Mouse (Mus musculus) intestine, embryonic 15.5 days (tissue): ENCODE measurements at regions not wholly inside any gene's neighbourhood (a gene's known extent, or its start where the extent isn't known, plus 50 kb on each side); places are given as distances from the start of the nearest gene placed in this dataset.
A peak's percentile ranks its signal among the peaks of the same experiment; 100 is the strongest.

Source experiments
- ATAC-seq: fragments of 200-750 bp; cut with Nextera tagmentation; 2 replicates; pipeline ENCODE4 v1.8.0; 2017; ENCODE audit warnings: moderate TSS enrichment, moderate library complexity
- H3K27ac ChIP-seq: fragments of 300-500 bp; sonication (generic); 2 replicates; pipeline ENCODE4 v1.5.1; 2015; ENCODE audit warnings: mild to moderate bottlenecking, inconsistent platforms
- H3K27me3 ChIP-seq: fragments of 300-500 bp; sonication (generic); replicated peaks from 2 replicates; pipeline ENCODE4 v1.6.1; 2015; ENCODE audit warnings: inconsistent platforms
- H3K36me3 ChIP-seq: fragments of 300-500 bp; sonication (generic); 2 replicates; pipeline ENCODE4 v1.6.1; 2015; ENCODE audit warnings: inconsistent platforms
- H3K4me1 ChIP-seq: fragments of 300-500 bp; sonication (generic); replicated peaks from 2 replicates; pipeline ENCODE4 v1.6.1; 2015; ENCODE audit warnings: inconsistent platforms
- H3K4me2 ChIP-seq: fragments of 300-500 bp; sonication (generic); replicated peaks from 2 replicates; pipeline ENCODE4 v1.6.1; 2015; ENCODE audit warnings: mild to moderate bottlenecking, inconsistent platforms
- H3K4me3 ChIP-seq: fragments of 300-500 bp; sonication (generic); replicated peaks from 2 replicates; pipeline ENCODE4 v1.5.1; 2015; ENCODE audit warnings: inconsistent platforms
- H3K9ac ChIP-seq: fragments of 300-500 bp; sonication (generic); 2 replicates; pipeline ENCODE4 v1.6.1; 2015; ENCODE audit warnings: inconsistent platforms
- H3K9me3 ChIP-seq: fragments of 300-500 bp; sonication (generic); 2 replicates; pipeline ENCODE4 v1.6.1; 2016; ENCODE audit warnings: inconsistent platforms
- WGBS: fragments of 180-500 bp; shearing (Covaris S2); methylation state at CpG from one replicate; pipeline ENCODE4 v1.1.7; 2015; 5-methylcytosine and 5-hydroxymethylcytosine counted together

DNA sequence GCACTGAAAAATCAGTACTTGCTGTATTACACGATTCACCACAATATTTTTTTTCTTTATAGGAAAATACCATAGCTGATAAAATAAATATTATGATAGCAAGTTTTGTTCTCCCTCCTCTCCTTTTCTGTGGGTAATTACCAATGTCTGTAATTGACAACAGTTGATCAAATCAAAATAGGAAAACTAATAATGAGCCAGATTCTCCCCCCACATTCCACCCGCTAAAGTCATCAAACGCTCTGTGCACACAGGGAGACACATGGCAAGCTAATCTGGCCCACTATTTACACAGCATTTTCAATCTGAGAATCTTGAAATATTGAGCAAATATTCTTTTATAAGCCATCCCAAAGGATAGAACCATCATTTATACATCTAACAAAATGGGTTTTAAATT, 659.2 kb upstream of the Acvr2a start:
- no peaks in the 10 kb centered on the region for H3K27me3 ChIP-seq
- H3K27ac ChIP-seq: no peak overlapping the region
- H3K4me2 ChIP-seq: no peak overlapping the region
- no peaks in the 10 kb centered on the region for H3K36me3 ChIP-seq
- H3K9ac ChIP-seq: no peak overlapping the region
- 76% methylated on average over 3 of the region's 3 CpGs for WGBS
- H3K9me3 ChIP-seq: no peaks in the 10 kb centered on the region
- H3K4me1 ChIP-seq: no peaks in the 10 kb centered on the region
- no peak for ATAC-seq
- no peak overlapping the region for H3K4me3 ChIP-seq

DNA sequence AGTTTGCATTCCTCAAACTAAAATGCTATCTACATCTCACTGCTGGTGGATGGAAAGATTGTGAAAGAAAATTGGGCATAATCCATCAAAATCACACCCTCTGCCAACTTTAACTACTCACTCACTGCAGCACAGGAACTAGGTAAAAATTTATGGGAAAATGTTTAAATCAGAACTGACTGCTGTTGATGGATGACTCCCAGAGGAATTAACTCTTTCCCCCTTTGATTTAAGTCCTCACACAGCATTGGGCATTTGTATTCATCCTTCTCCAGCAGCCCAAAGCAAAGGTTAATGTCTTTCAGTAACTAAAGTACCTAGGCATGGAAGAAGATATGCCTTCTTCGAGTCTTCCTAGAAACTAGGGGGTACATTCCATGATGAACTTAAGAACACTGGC, 641.3 kb upstream of the Acvr2a start:
- no peaks in the 10 kb centered on the region for H3K4me1 ChIP-seq
- no peaks in the 10 kb centered on the region for H3K27me3 ChIP-seq
- no peak overlapping the region for H3K4me3 ChIP-seq
- no peaks in the 10 kb centered on the region for H3K36me3 ChIP-seq
- no peaks in the 10 kb centered on the region for H3K9me3 ChIP-seq
- H3K9ac ChIP-seq: no peak overlapping the region
- no peak overlapping the region for H3K4me2 ChIP-seq
- no peak overlapping the region for H3K27ac ChIP-seq
- 48% methylated on average over 1 of the region's 1 CpGs for WGBS
- ATAC-seq: no peak

DNA sequence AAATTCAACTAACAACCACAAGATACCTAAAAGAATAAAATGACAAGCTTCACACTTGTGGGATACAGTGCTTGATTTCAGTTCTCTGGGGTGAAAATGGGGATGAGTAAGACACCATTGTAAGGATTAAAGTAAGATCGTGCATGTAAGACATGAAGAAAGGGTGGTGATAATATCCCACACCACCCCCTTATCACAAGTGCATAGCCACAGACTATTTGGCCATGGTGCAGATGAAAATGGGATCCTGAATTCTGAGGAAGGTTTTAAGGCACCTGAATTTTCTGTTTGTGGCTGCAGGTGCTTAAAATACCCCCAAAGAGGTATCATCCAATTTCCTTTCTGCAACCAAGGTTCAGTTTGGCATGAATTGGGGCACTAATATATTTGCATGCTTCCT, 627.7 kb upstream of the Acvr2a start:
- no peak overlapping the region for H3K4me2 ChIP-seq
- no peak overlapping the region for H3K4me3 ChIP-seq
- H3K27ac ChIP-seq: no peak overlapping the region
- ATAC-seq: no peak
- WGBS: 95% methylated on average over 1 of the region's 1 CpGs
- H3K4me1 ChIP-seq: no peaks in the 10 kb centered on the region
- H3K27me3 ChIP-seq: no peaks in the 10 kb centered on the region
- no peak overlapping the region for H3K9ac ChIP-seq
- H3K9me3 ChIP-seq: no peaks in the 10 kb centered on the region
- H3K36me3 ChIP-seq: no peaks in the 10 kb centered on the region

DNA sequence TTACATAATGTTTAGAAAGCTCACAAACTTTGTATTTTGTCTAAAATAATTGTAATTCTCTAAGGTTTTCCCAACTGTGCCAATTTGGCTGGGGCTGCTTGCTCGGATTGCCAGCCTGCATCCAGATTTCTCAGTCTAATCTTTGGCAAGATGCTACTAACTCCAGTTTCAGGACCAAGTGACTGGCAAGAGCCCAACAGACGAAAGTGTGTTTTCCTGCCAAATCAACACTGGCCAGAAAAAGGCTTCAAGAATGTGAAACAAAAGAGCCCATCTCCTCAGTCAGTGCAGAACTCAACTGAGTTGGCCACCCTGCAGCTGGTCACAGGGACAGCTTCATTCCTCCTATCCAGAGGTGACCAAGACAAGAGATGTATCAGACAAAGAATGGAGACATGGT, 627.3 kb upstream of the Acvr2a start:
- WGBS: 72% methylated on average over 2 of the region's 2 CpGs
- no peaks in the 10 kb centered on the region for H3K27me3 ChIP-seq
- no peaks in the 10 kb centered on the region for H3K9me3 ChIP-seq
- no peak overlapping the region for H3K4me2 ChIP-seq
- no peaks in the 10 kb centered on the region for H3K4me1 ChIP-seq
- H3K9ac ChIP-seq: no peak overlapping the region
- H3K36me3 ChIP-seq: no peaks in the 10 kb centered on the region
- H3K4me3 ChIP-seq: no peak overlapping the region
- ATAC-seq: no peak
- no peak overlapping the region for H3K27ac ChIP-seq

DNA sequence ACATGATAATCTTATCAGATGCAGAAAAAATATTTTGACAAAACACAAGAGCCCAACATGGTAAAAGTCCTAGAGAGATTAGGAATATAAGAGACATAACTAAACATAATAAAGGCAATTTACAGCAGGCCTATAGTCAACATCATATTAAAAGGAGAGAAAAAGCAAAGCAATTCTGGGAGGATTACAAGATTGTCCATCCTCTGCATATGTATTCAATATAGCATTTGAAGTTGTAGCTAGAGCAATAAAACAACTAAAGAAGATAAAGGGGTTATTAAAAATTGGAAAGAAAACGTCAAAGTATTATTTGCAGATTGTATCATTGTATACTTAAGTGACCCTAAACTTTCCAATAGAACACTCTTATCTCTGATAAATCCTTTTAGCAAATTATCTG, 602.1 kb upstream of the Acvr2a start:
- 36% methylated on average over 1 of the region's 1 CpGs for WGBS
- H3K9ac ChIP-seq: no peak overlapping the region
- H3K27ac ChIP-seq: no peak overlapping the region
- H3K36me3 ChIP-seq: no peaks in the 10 kb centered on the region
- H3K27me3 ChIP-seq: no peaks in the 10 kb centered on the region
- H3K4me3 ChIP-seq: no peak overlapping the region
- ATAC-seq: peak; percentile 72
- H3K4me2 ChIP-seq: no peak overlapping the region
- H3K4me1 ChIP-seq: no peaks in the 10 kb centered on the region
- no peaks in the 10 kb centered on the region for H3K9me3 ChIP-seq

DNA sequence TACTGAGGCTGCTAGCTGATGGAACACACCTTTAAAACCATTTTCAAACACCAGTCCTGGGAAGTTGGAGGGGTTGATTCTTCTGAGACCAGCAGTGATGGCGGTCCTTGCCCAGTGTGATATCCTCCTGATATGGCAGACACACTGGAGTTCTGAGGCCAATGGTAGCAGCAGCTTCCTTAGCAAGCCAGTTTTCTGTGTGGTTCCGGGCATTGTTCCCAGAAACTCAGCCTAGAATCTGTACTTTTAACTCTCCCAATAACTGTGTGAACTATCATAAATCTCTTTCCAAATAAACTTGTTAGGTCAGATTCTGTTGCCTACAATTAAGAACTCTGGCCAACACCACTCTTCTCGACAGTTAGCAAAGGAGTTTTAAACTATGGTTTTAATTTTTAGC, 593.1 kb upstream of the Acvr2a start:
- Histone ChIP-seq H3K4me3 (no peak overlapping the region), H3K4me1 (no peaks in the 10 kb centered on the region), H3K36me3 (no peaks in the 10 kb centered on the region), H3K9me3 (no peaks in the 10 kb centered on the region), H3K27ac (no peak overlapping the region), H3K9ac (no peak overlapping the region), H3K27me3 (no peaks in the 10 kb centered on the region), H3K4me2 (no peak overlapping the region)
- no peak for ATAC-seq
- WGBS: 74% methylated on average over 3 of the region's 3 CpGs

DNA sequence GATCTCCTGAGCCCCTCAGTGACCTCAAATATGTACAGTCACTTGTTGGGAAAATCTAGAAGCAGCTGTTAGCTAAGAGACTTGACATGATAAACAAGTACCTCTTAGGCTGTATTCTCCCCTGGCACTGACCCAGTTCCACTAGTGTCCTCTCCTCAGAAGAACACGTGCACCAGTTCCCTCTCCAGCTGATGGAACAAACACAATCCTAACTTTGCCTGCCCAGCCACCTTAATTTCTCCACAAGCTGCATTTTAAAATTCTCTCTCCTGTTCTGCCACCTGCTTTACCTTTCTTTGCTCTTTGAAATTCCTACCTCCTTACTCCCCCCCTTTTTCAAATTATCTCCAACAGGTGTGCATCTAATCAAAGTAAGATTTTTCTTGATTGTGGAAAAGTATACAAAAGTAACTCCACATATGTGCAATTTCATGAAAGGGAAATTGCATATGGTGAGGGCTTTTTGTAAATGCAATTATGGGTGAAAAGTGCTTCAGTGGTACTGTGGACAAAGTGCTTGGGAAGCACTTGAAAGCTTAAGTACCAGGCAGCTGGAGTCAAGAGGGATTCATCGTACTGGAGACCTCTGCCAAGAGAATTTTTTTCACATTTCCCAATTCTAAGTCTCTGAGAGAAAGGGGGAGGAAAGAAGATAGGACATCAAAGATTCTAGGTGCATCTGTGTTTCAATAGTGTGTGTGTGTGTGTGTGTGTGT, 590.7 kb upstream of the Acvr2a start:
- H3K27ac ChIP-seq: no peak overlapping the region
- no peaks in the 10 kb centered on the region for H3K9me3 ChIP-seq
- no peak for ATAC-seq
- no peaks in the 10 kb centered on the region for H3K4me1 ChIP-seq
- H3K27me3 ChIP-seq: no peaks in the 10 kb centered on the region
- no peak overlapping the region for H3K4me3 ChIP-seq
- no peak overlapping the region for H3K9ac ChIP-seq
- no peak overlapping the region for H3K4me2 ChIP-seq
- H3K36me3 ChIP-seq: no peaks in the 10 kb centered on the region
- WGBS: 53% methylated on average over 2 of the region's 2 CpGs

DNA sequence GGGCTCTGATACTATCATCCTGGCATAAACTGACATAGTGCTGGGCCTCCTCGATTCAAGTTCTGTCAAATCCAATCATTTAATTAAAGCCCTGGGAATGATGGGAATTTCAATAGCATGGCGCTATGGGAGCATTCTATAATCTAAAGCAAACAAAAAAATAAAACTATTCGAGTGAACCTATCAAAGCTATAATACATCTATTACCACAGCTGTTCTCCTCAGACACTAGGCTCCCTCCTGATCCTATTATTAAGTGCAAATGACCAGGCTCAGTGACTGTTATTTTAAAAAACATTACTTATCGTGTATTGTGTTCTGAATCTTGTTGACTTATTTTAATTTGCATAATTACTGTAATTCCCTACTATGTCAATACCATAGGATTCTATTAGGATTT, 563.7 kb upstream of the Acvr2a start:
- Histone ChIP-seq H3K4me3 (no peak overlapping the region), H3K4me2 (no peak overlapping the region)
- ATAC-seq: no peak

DNA sequence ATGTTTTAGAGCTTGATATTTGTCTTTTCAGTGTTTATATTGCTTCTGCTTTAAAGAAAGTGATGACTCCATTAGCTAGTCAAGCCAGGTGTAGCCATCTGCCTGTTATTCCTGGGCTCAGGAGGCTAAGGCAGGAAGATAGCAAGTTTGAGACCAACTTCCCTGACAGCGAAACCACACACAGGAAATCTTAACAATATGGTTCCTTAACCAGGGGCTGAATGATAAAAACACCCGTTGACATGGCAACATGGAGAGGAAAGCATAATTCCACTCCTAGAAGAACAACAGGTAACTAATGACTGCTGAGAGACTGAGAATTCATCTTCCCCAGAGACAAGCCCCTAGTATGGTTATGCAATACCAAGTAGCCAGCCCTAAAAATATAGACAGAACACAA, 553.6 kb upstream of the Acvr2a start:
- no peak for ATAC-seq
- H3K36me3 ChIP-seq: no peaks in the 10 kb centered on the region
- H3K27me3 ChIP-seq: no peaks in the 10 kb centered on the region
- no peak overlapping the region for H3K4me2 ChIP-seq
- no peaks in the 10 kb centered on the region for H3K4me1 ChIP-seq
- no peaks in the 10 kb centered on the region for H3K9me3 ChIP-seq
- H3K9ac ChIP-seq: no peak overlapping the region
- no peak overlapping the region for H3K4me3 ChIP-seq
- 74% methylated on average over 2 of the region's 2 CpGs for WGBS
- no peak overlapping the region for H3K27ac ChIP-seq

More for the DNA sequence above, 563.7 kb upstream of the Acvr2a start:
- no peak overlapping the region for H3K9ac ChIP-seq
- no peaks in the 10 kb centered on the region for H3K27me3 ChIP-seq
- H3K27ac ChIP-seq: no peak overlapping the region
- no peaks in the 10 kb centered on the region for H3K4me1 ChIP-seq
- 88% methylated on average over 4 of the region's 4 CpGs for WGBS
- H3K9me3 ChIP-seq: no peaks in the 10 kb centered on the region
- no peaks in the 10 kb centered on the region for H3K36me3 ChIP-seq
